Comparison of ENCODE assay signal across 14 mouse cellular contexts in the genomic region with DNA sequence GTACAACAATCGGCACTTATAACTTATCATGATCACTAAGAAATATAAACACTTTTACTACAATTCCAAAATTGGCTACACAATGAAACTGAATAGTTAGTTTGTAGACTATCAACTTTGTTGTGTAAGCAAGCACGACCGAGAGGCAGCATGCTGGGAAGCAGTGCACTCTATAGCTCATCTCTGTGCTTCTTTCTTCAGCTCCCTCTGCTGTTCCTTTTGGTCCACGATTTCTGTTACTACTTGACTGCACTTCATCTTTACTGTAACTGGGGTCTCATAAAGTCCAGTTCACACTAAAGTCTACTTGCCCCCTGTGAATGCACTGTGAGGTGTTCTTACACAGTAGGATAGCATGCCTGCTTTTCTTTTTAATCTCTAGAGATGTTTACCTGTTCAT.
DNase-seq lines count a peak whose midpoint lies in the region; ATAC-seq lines count a peak whose summit lies in the region.
"Had no signal": no experiment of that assay in that cellular context is flagged by ENCODE, and none has a peak within 500 bp of the region (broad histone marks: within the 10 kb centered on the region; RNA-seq: fewer than 3 reads in every experiment).

No protein-coding gene starts in this region.

- ATAC-seq in frontal cortex, adult (ENCODE audit: low TSS enrichment): peak; percentile 81
- no peak for ATAC-seq in kidney, embryonic 16.5 days (ENCODE audit: low FRiP score, low TSS enrichment)

- DNase-seq in frontal cortex, postnatal 14 days (ENCODE audit: low spot score in 2 of 2): no peak
- no peak for DNase-seq in kidney, adult 11 months
- DNase-seq in lung, postnatal 10 days: peak; percentile 29
- no peak for DNase-seq in lung, postnatal 36 days
- DNase-seq in adipocyte (ENCODE audit: low spot score): peak; percentile 14
- DNase-seq in adrenal gland, adult (ENCODE audit: inconsistent age in 2 of 2, low spot score in 1 of 2): no peak
- DNase-seq: adrenal gland, adult 2 months; right cerebral cortex, postnatal 14 days; thymus, postnatal 25 days had no signal

- H3K9me3 ChIP-seq in kidney, embryonic 16.5 days (ENCODE audit: low read length): no peaks in the 10 kb centered on the region
- H3K9me3 ChIP-seq: heart, embryonic 15.5 days; stomach, embryonic 15.5 days had no signal

- WGBS in kidney, embryonic 16.5 days: 56% methylated on average over 4 of the region's 4 CpGs

- H3K4me3 ChIP-seq in kidney, embryonic 16.5 days (ENCODE audit: low read length): no peak overlapping the region
- H3K4me3 ChIP-seq: heart, embryonic 15.5 days; stomach, embryonic 15.5 days had no signal

- no peaks in the 10 kb centered on the region for H3K27me3 ChIP-seq in kidney, embryonic 16.5 days (ENCODE audit: insufficient read depth, low read length)
- H3K27me3 ChIP-seq: heart, embryonic 15.5 days; stomach, embryonic 15.5 days had no signal

- H3K9ac ChIP-seq in kidney, embryonic 16.5 days (replicated peaks; ENCODE audit: low read length): no peak overlapping the region
- H3K9ac ChIP-seq: heart, embryonic 15.5 days; stomach, embryonic 15.5 days had no signal

- H3K27ac ChIP-seq in kidney, embryonic 16.5 days (ENCODE audit: low read length): 0 out of 2 replicates have a peak overlapping the region, but pooled peaks have one; percentile 43
- H3K27ac ChIP-seq: heart, embryonic 15.5 days; macrophage; stomach, embryonic 15.5 days had no signal

- H3K4me1 ChIP-seq in kidney, embryonic 16.5 days (ENCODE audit: insufficient read depth, low read length): peaks cover 4% of the 10 kb centered on the region
- H3K4me1 ChIP-seq: heart, embryonic 15.5 days; stomach, embryonic 15.5 days had no signal

- H3K36me3 ChIP-seq in kidney, embryonic 16.5 days (ENCODE audit: insufficient read depth, low read length): peaks cover 11% of the 10 kb centered on the region
- H3K36me3 ChIP-seq: stomach, embryonic 15.5 days had no signal

- no peak overlapping the region for H3K4me2 ChIP-seq in kidney, embryonic 16.5 days (replicated peaks; ENCODE audit: low read depth, low read length)
- H3K4me2 ChIP-seq: heart, embryonic 15.5 days; stomach, embryonic 15.5 days had no signal

Comparison
In these comparisons a context has a peak if more than half of its experiments do, and no peak if none do; other contexts are left out.
1. DNase-seq: peak in lung, postnatal 10 days (single experiment) and adipocyte (single experiment); none in frontal cortex, postnatal 14 days (0 of 2), kidney, adult 11 months (single experiment), lung, postnatal 36 days (single experiment) and adrenal gland, adult (0 of 2).